Mouse (Mus musculus) embryonic facial prominence, embryonic 15.5 days (tissue): ENCODE measurements around the gene Poc5. TPM values are rescaled to one million over a fixed set of nuclear protein-coding genes. Genes with fewer than 3 reads are reported as not detected.
A peak's percentile ranks its signal among the peaks of the same experiment; 100 is the strongest.

Experiments used
- ATAC-seq: fragments of 200-750 bp; cut with Nextera tagmentation; 2 replicates; pipeline ENCODE4 v1.8.0; 2017; ENCODE audit warnings: low read depth, moderate TSS enrichment; ENCODE audit not compliant: insufficient number of reproducible peaks, low FRiP score, low TSS enrichment
- H3K27ac ChIP-seq: fragments of 300-500 bp; sonication (generic); replicated peaks from 2 replicates; pipeline ENCODE4 v1.5.1; 2015; ENCODE audit warnings: mild to moderate bottlenecking, inconsistent platforms
- H3K27me3 ChIP-seq: fragments of 300-500 bp; sonication (generic); 2 replicates; pipeline ENCODE4 v1.6.1; 2015; ENCODE audit warnings: inconsistent platforms
- H3K36me3 ChIP-seq: fragments of 300-500 bp; sonication (generic); 2 replicates; pipeline ENCODE4 v1.6.1; 2015; ENCODE audit warnings: mild to moderate bottlenecking, inconsistent platforms
- H3K4me1 ChIP-seq: fragments of 300-500 bp; sonication (generic); 2 replicates; pipeline ENCODE4 v1.6.1; 2015; ENCODE audit warnings: inconsistent platforms
- H3K4me2 ChIP-seq: fragments of 300-500 bp; sonication (generic); replicated peaks from 2 replicates; pipeline ENCODE4 v1.6.1; 2015; ENCODE audit warnings: mild to moderate bottlenecking, inconsistent platforms
- H3K4me3 ChIP-seq: fragments of 300-500 bp; sonication (generic); replicated peaks from 2 replicates; pipeline ENCODE4 v1.5.1; 2015; ENCODE audit warnings: mild to moderate bottlenecking, inconsistent platforms
- H3K9ac ChIP-seq: fragments of 300-500 bp; sonication (generic); 2 replicates; pipeline ENCODE4 v1.6.1; 2015; ENCODE audit warnings: inconsistent platforms
- H3K9me3 ChIP-seq: fragments of 300-500 bp; sonication (generic); replicated peaks from 2 replicates; pipeline ENCODE4 v1.6.1; 2016; ENCODE audit warnings: inconsistent platforms
- WGBS: fragments of 180-500 bp; shearing (Covaris S2); methylation state at CpG from one replicate; pipeline ENCODE4 v1.1.7; 2015; 5-methylcytosine and 5-hydroxymethylcytosine counted together
- microRNA-seq: library from miRNA; unstranded; fragments of <30 nt; microRNA quantifications from one replicate; pipeline ENCODE4, GENCODE M21; 2016; ENCODE audit warnings: borderline number of aligned reads
- polyA plus RNA-seq: library from polyadenylated mRNA; unstranded; fragments of >200 nt; fragmentation: Nextera tagmentation; extraction: Ambion mirVana; gene quantifications from 2 replicates; pipeline ENCODE4 v1.2.1, GENCODE M21; 2015

The Poc5 gene
- polyA plus RNA-seq, 1 experiment from 2014 or later, result 20.6 TPM

GRCm38 (mm10) chr13:96454288-96454687, 66.2 kb downstream of the Poc5 start:
- H3K27me3 ChIP-seq, result no peaks in the 10 kb centered on the region
- no peak overlapping the region for H3K4me3 ChIP-seq
- H3K27ac ChIP-seq, result no peak overlapping the region
- ATAC-seq, result no peak
- H3K36me3 ChIP-seq, result no peaks in the 10 kb centered on the region
- no peaks in the 10 kb centered on the region for H3K9me3 ChIP-seq
- 74% methylated on average over 3 of the region's 3 CpGs for WGBS
- H3K4me1 ChIP-seq, result 0 out of 2 replicates have a peak, but pooled peaks cover 5% of the 10 kb centered on the region
- no peak overlapping the region for H3K4me2 ChIP-seq
- H3K9ac ChIP-seq, result no peak overlapping the region

- Histone ChIP-seq H3K27me3 (no peaks in the 10 kb centered on the region), H3K4me2 (no peak overlapping the region), H3K4me1 (0 out of 2 replicates have a peak, but pooled peaks cover 5% of the 10 kb centered on the region), H3K4me3 (no peak overlapping the region), H3K9me3 (no peaks in the 10 kb centered on the region), H3K36me3 (no peaks in the 10 kb centered on the region), H3K27ac (peak overlapping the region; percentile 61), H3K9ac (no peak overlapping the region)
- WGBS, result 83% methylated on average over 5 of the region's 5 CpGs
- no peak for ATAC-seq
Measured at GRCm38 (mm10) chr13:96457566-96457965, 69.5 kb downstream of the Poc5 start.

GRCm38 (mm10) chr13:96458018-96458417, 69.9 kb downstream of the Poc5 start:
- Histone ChIP-seq H3K4me3 (no peak overlapping the region), H3K9ac (no peak overlapping the region), H3K4me1 (0 out of 2 replicates have a peak, but pooled peaks cover 5% of the 10 kb centered on the region), H3K9me3 (no peaks in the 10 kb centered on the region), H3K4me2 (no peak overlapping the region), H3K27ac (peak overlapping the region; percentile 61), H3K27me3 (no peaks in the 10 kb centered on the region), H3K36me3 (no peaks in the 10 kb centered on the region)
- WGBS, result 39% methylated on average over 5 of the region's 5 CpGs
- peak; percentile 77; the same call in 1 of the 2 replicates for ATAC-seq

- H3K27ac ChIP-seq, result peak overlapping the region; percentile 61; the same call in 1 of the 2 replicates
- H3K36me3 ChIP-seq, result no peaks in the 10 kb centered on the region
- 0 out of 2 replicates have a peak, but pooled peaks cover 5% of the 10 kb centered on the region for H3K4me1 ChIP-seq
- ATAC-seq, result no peak
- no peaks in the 10 kb centered on the region for H3K9me3 ChIP-seq
- no peaks in the 10 kb centered on the region for H3K27me3 ChIP-seq
- no peak overlapping the region for H3K4me2 ChIP-seq
- 70% methylated on average over 4 of the region's 4 CpGs for WGBS
- H3K9ac ChIP-seq, result no peak overlapping the region
- no peak overlapping the region for H3K4me3 ChIP-seq
Measured at GRCm38 (mm10) chr13:96458606-96459005, 70.5 kb downstream of the Poc5 start.

- WGBS, result 45% methylated on average over 1 of the region's 1 CpGs
- no peaks in the 10 kb centered on the region for H3K9me3 ChIP-seq
Measured at GRCm38 (mm10) chr13:96462644-96463043, 74.5 kb downstream of the Poc5 start.

GRCm38 (mm10) chr13:96465315-96465714, 77.2 kb downstream of the Poc5 start:
- Histone ChIP-seq H3K4me2 (no peak overlapping the region), H3K9ac (no peak overlapping the region), H3K4me3 (no peak overlapping the region), H3K27ac (no peak overlapping the region), H3K36me3 (no peaks in the 10 kb centered on the region), H3K4me1 (no peaks in the 10 kb centered on the region), H3K27me3 (no peaks in the 10 kb centered on the region), H3K9me3 (no peaks in the 10 kb centered on the region)
- WGBS, result 60% methylated on average over 5 of the region's 5 CpGs
- ATAC-seq, result no peak

More at GRCm38 (mm10) chr13:96462644-96463043, 74.5 kb downstream of the Poc5 start:
- Histone ChIP-seq H3K27me3 (no peaks in the 10 kb centered on the region), H3K9ac (no peak overlapping the region), H3K36me3 (no peaks in the 10 kb centered on the region), H3K4me2 (no peak overlapping the region), H3K4me1 (0 out of 2 replicates have a peak, but pooled peaks cover 4% of the 10 kb centered on the region), H3K27ac (no peak overlapping the region), H3K4me3 (no peak overlapping the region)
- no peak for ATAC-seq

Small RNA genes within 50 kb of the gene (microRNA-seq; reads per million reads assigned to microRNA genes)
- gene Gm25213, result not detected

Other genes with a start within 250 kb of the Poc5 start
- 0.12 and 0.26 TPM in 2 replicates for gene Ankdd1b, start 82.9 kb downstream of the Poc5 start, polyA plus RNA-seq
- gene Gm17622, start 102.4 kb downstream of the Poc5 start, polyA plus RNA-seq, result not detected in 2 replicates
- gene Polk, start 154.3 kb downstream of the Poc5 start, polyA plus RNA-seq, result 11.3 and 13.3 TPM in 2 replicates
- 10.4 and 12.2 TPM in 2 replicates for gene Col4a3bp, start 154.3 kb downstream of the Poc5 start, polyA plus RNA-seq